Mouse (Mus musculus) olfactory bulb, adult 2 months (tissue): ENCODE measurements around the gene Kremen2.

Experiments
- CTCF ChIP-seq: fragments of 200-500 bp; IDR thresholded peaks from 2 replicates; pipeline ENCODE4 v1.5.1; 2012; ENCODE audit warnings: low read depth, mild to moderate bottlenecking, low read length, moderate library complexity; ENCODE audit not compliant: insufficient read depth
- POLR2A ChIP-seq: fragments of 200-500 bp; IDR thresholded peaks from 2 replicates; pipeline ENCODE4 v1.6.1; 2012; ENCODE audit warnings: mild to moderate bottlenecking, low read depth, low read length, moderate library complexity; ENCODE audit not compliant: insufficient read depth

GRCm38 (mm10) chr17:23747471-23747870, 1.8 kb upstream of the Kremen2 start:
- TF ChIP-seq CTCF (no peak), POLR2A (no peak)
